Mouse (Mus musculus) neural tube, embryonic 13.5 days (tissue): ENCODE measurements around the gene Cep112. TPM values are rescaled to one million over a fixed set of nuclear protein-coding genes. Genes with fewer than 3 reads are reported as not detected.

Experiments used
- ATAC-seq: fragments of 200-750 bp; cut with Nextera tagmentation; 2 replicates; pipeline ENCODE4 v1.8.0; 2017; ENCODE audit warnings: low read depth, mild to moderate bottlenecking, moderate TSS enrichment, moderate library complexity
- H3K27ac ChIP-seq: fragments of 300-500 bp; sonication (generic); replicated peaks from 2 replicates; pipeline ENCODE4 v1.5.1; 2015; ENCODE audit warnings: moderate library complexity, mild to moderate bottlenecking, inconsistent platforms
- H3K27me3 ChIP-seq: fragments of 300-500 bp; sonication (generic); 2 replicates; pipeline ENCODE4 v1.6.1; 2015; ENCODE audit warnings: mild to moderate bottlenecking, inconsistent platforms
- H3K36me3 ChIP-seq: fragments of 300-500 bp; sonication (generic); 2 replicates; pipeline ENCODE4 v1.6.1; 2015; ENCODE audit warnings: mild to moderate bottlenecking, inconsistent platforms
- H3K4me1 ChIP-seq: fragments of 300-500 bp; sonication (generic); replicated peaks from 2 replicates; pipeline ENCODE4 v1.6.1; 2015; ENCODE audit warnings: inconsistent platforms
- H3K4me2 ChIP-seq: fragments of 300-500 bp; sonication (generic); 2 replicates; pipeline ENCODE4 v1.6.1; 2015; ENCODE audit warnings: inconsistent platforms, mild to moderate bottlenecking, moderate library complexity
- H3K4me3 ChIP-seq: fragments of 300-500 bp; sonication (generic); 2 replicates; pipeline ENCODE4 v1.5.1; 2015; ENCODE audit warnings: mild to moderate bottlenecking, inconsistent platforms
- H3K9ac ChIP-seq: fragments of 300-500 bp; sonication (generic); 2 replicates; pipeline ENCODE4 v1.6.1; 2015; ENCODE audit warnings: moderate library complexity, mild to moderate bottlenecking, inconsistent platforms
- H3K9me3 ChIP-seq: fragments of 300-500 bp; sonication (generic); 2 replicates; pipeline ENCODE4 v1.6.1; 2016; ENCODE audit warnings: inconsistent platforms
- WGBS: fragments of 180-500 bp; shearing (Covaris S2); methylation state at CpG from one replicate; pipeline ENCODE4 v1.1.7; 2015; 5-methylcytosine and 5-hydroxymethylcytosine counted together
- polyA plus RNA-seq: library from polyadenylated mRNA; unstranded; fragments of >200 nt; fragmentation: Nextera tagmentation; extraction: Ambion mirVana; gene quantifications from 2 replicates; pipeline ENCODE4 v1.2.1, GENCODE M21; 2015

Gene Cep112
- polyA plus RNA-seq, 1 experiment from 2014 or later = 6.1 TPM

DNA sequence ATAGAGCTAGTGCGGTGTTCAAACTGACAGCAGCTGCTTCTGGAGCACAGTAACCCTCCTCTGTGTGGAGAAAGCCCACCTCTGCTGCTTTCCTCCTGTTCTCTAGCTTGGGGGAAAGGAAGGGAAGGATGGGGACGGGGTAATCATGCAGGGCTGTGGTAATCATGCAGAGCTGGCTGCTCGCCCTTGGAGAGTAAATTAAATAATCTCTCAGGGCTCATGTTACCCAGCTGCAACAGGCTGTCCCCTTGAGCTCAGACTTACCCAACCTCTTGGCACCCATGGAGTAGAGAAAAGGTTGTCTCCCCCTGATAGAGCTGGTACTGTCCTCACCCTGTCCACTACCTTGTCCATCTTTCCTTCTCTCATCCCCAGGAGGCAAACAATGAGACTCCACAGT lies 345.1 kb downstream of the Cep112 start:
- Histone ChIP-seq H3K27ac (no peak overlapping the region), H3K9me3 (no peaks in the 10 kb centered on the region), H3K4me2 (no peak overlapping the region), H3K36me3 (no peaks in the 10 kb centered on the region), H3K9ac (no peak overlapping the region), H3K4me1 (0 out of 2 replicates have a peak, but pooled peaks cover 4% of the 10 kb centered on the region), H3K27me3 (no peaks in the 10 kb centered on the region), H3K4me3 (no peak overlapping the region)
- ATAC-seq = no peak
- 62% methylated on average over 3 of the region's 3 CpGs for WGBS

- WGBS = 59% methylated on average over 6 of the region's 6 CpGs
- H3K27ac ChIP-seq = no peak overlapping the region
- no peak overlapping the region for H3K4me3 ChIP-seq
- H3K4me2 ChIP-seq = no peak overlapping the region
- ATAC-seq = no peak
- no peak overlapping the region for H3K9ac ChIP-seq
- no peaks in the 10 kb centered on the region for H3K36me3 ChIP-seq
- peaks cover 18% of the 10 kb centered on the region for H3K4me1 ChIP-seq
- no peaks in the 10 kb centered on the region for H3K9me3 ChIP-seq
- H3K27me3 ChIP-seq = no peaks in the 10 kb centered on the region
Measured at GRCm38 (mm10) chr11:108774019-108774670, 349.2 kb downstream of the Cep112 start.

DNA sequence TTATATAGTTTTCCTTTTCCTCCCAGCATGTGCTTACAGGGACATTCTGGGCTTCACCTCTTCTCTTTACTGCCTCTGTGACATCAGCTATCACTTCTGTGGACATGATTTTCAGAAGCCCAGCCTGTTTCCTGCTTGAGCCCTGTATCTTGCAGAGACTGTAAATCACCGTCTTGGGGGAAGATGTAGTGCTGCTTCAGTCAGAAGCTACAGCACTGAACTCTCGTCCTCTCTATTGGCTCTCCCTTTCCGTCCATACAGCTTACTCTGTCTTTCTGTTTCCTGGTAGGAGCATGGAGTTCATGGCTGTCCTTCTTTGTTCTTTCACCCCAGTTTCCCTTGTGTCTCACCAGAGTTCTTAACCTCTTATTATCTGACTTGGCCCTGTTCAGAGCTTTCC lies 352.2 kb downstream of the Cep112 start:
- WGBS = 28% methylated on average over 3 of the region's 3 CpGs
- H3K4me1 ChIP-seq = peaks cover 18% of the 10 kb centered on the region
- H3K36me3 ChIP-seq = no peaks in the 10 kb centered on the region
- no peak overlapping the region for H3K27ac ChIP-seq
- no peak overlapping the region for H3K4me2 ChIP-seq
- no peaks in the 10 kb centered on the region for H3K9me3 ChIP-seq
- no peaks in the 10 kb centered on the region for H3K27me3 ChIP-seq
- no peak overlapping the region for H3K4me3 ChIP-seq
- no peak overlapping the region for H3K9ac ChIP-seq
- no peak for ATAC-seq

DNA sequence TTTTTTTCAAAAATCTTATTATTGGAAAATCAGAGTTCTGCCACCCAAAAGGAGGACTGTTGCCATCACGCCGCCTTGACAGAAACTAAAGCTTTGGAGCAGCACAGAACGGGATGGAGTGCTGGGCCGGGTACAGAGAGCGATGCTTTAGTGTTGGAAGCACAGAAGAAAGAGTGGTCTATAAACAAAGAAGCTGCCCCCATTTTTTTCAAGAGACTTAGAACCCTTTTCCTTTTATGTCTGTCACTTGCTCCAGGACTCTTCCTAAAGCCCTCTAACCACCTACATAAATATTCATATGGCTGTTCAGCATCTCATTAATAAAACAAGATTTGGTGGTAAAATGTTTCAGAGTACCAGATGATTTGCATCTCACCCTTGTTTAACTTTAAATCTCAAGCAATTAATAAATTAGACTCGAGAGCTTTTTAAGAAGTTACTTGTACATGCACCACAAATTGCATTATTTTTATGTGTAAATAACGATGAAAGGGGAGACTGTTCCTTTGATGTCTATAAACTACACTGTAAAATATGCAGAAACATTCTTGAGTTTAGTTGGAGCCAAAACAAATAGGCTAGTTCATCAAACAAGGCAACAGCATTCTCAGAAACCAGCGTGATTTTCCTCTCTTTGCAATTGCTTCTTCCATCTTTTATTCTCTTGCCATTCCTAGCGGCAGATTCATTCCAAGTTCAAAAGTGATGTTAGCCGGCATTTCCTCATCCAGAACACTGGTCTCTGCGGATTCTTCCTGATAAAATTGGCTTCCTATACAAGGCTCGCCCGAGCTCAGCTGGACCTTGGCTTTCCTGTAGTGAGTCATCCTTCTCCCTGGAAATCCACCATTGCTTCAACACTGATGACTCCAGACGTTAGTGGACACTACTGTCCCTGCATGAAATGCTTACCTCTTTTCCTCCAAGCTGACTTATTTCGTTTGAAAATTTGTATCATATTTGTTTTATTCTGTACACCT lies 355.6 kb downstream of the Cep112 start:
- H3K9me3 ChIP-seq = no peaks in the 10 kb centered on the region
- H3K4me3 ChIP-seq = no peak overlapping the region
- 70% methylated on average over 15 of the region's 15 CpGs for WGBS
- H3K27ac ChIP-seq = no peak overlapping the region
- no peak overlapping the region for H3K4me2 ChIP-seq
- no peaks in the 10 kb centered on the region for H3K36me3 ChIP-seq
- H3K9ac ChIP-seq = no peak overlapping the region
- ATAC-seq = no peak
- no peaks in the 10 kb centered on the region for H3K27me3 ChIP-seq
- H3K4me1 ChIP-seq = peaks cover 14% of the 10 kb centered on the region

DNA sequence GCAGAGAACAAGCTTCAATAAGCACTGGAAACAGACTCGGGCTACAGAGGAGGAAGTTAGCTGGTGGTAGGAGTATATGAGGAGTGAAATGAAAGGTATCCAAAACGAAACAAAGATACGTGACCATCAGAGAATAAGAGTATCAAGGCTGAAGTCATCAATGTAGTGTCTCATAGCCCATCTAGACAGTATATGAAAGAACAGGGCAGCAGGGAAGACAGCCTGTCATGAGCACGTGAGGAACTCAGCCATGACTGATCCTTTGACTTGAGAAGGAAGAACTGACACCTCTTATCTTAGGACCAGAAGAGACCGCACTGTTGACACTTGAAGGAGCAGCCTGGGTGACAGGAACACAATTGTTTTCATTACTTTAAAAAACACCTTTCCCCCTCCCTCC lies 373.4 kb downstream of the Cep112 start:
- 84% methylated on average over 5 of the region's 5 CpGs for WGBS
- no peaks in the 10 kb centered on the region for H3K9me3 ChIP-seq
- no peaks in the 10 kb centered on the region for H3K27me3 ChIP-seq
- no peak overlapping the region for H3K4me2 ChIP-seq
- H3K36me3 ChIP-seq = no peaks in the 10 kb centered on the region
- H3K4me3 ChIP-seq = no peak overlapping the region
- no peak overlapping the region for H3K9ac ChIP-seq
- H3K27ac ChIP-seq = no peak overlapping the region
- H3K4me1 ChIP-seq = no peaks in the 10 kb centered on the region
- ATAC-seq = no peak

- 77% methylated on average over 3 of the region's 3 CpGs for WGBS
- H3K27ac ChIP-seq = no peak overlapping the region
- H3K9me3 ChIP-seq = no peaks in the 10 kb centered on the region
- no peak overlapping the region for H3K4me3 ChIP-seq
- no peak overlapping the region for H3K9ac ChIP-seq
- H3K27me3 ChIP-seq = no peaks in the 10 kb centered on the region
- H3K4me2 ChIP-seq = no peak overlapping the region
- no peaks in the 10 kb centered on the region for H3K4me1 ChIP-seq
- H3K36me3 ChIP-seq = no peaks in the 10 kb centered on the region
- no peak for ATAC-seq
Measured at GRCm38 (mm10) chr11:108799695-108800094, 374.7 kb downstream of the Cep112 start.

- no peaks in the 10 kb centered on the region for H3K27me3 ChIP-seq
- H3K27ac ChIP-seq = no peak overlapping the region
- 63% methylated on average over 3 of the region's 3 CpGs for WGBS
- no peaks in the 10 kb centered on the region for H3K36me3 ChIP-seq
- H3K4me3 ChIP-seq = no peak overlapping the region
- H3K4me1 ChIP-seq = no peaks in the 10 kb centered on the region
- no peak for ATAC-seq
- no peak overlapping the region for H3K4me2 ChIP-seq
- no peak overlapping the region for H3K9ac ChIP-seq
- no peaks in the 10 kb centered on the region for H3K9me3 ChIP-seq
Measured at GRCm38 (mm10) chr11:108804030-108804429, 379.0 kb downstream of the Cep112 start.

DNA sequence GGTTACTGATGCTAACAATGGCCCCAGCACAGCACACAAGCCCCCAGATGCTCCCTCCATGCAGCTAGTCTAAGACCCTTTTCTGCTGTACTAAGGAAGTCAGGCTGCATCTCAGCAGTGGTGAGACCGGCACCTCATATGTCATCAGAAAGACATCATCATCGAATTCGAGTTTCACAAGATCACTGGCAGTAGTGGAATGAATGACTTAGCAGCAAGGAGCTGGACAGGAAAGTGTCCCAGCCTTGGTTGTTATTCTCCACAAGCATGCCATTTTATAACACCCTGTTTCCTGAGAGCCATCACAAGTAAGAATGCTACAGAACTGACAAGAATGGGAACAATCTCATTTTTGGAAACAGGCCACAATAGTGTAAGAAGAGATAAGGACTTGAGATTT lies 381.0 kb downstream of the Cep112 start:
- Histone ChIP-seq H3K4me3 (no peak overlapping the region), H3K4me2 (no peak overlapping the region), H3K9me3 (no peaks in the 10 kb centered on the region), H3K27ac (no peak overlapping the region), H3K4me1 (no peaks in the 10 kb centered on the region), H3K36me3 (no peaks in the 10 kb centered on the region), H3K9ac (no peak overlapping the region), H3K27me3 (no peaks in the 10 kb centered on the region)
- ATAC-seq = no peak
- WGBS = 78% methylated on average over 3 of the region's 3 CpGs

- WGBS = 94% methylated on average over 3 of the region's 3 CpGs
Measured at GRCm38 (mm10) chr11:108809626-108810025, 384.6 kb downstream of the Cep112 start.

GRCm38 (mm10) chr11:108821771-108822170 lies 396.8 kb downstream of the Cep112 start:
- H3K9ac ChIP-seq = no peak overlapping the region
- H3K4me1 ChIP-seq = peaks cover 7% of the 10 kb centered on the region; the same call in 1 of the 2 replicates
- no peaks in the 10 kb centered on the region for H3K27me3 ChIP-seq
- peaks cover 4% of the 10 kb centered on the region; the same call in 1 of the 2 replicates for H3K36me3 ChIP-seq
- WGBS = 45% methylated on average over 4 of the region's 4 CpGs
- no peak for ATAC-seq
- H3K9me3 ChIP-seq = no peaks in the 10 kb centered on the region
- H3K4me2 ChIP-seq = no peak overlapping the region
- no peak overlapping the region for H3K4me3 ChIP-seq
- no peak overlapping the region for H3K27ac ChIP-seq

More at GRCm38 (mm10) chr11:108809626-108810025, 384.6 kb downstream of the Cep112 start:
- ATAC-seq = no peak
- no peaks in the 10 kb centered on the region for H3K9me3 ChIP-seq
- H3K9ac ChIP-seq = no peak overlapping the region
- no peaks in the 10 kb centered on the region for H3K36me3 ChIP-seq
- no peak overlapping the region for H3K27ac ChIP-seq
- H3K4me2 ChIP-seq = no peak overlapping the region
- no peak overlapping the region for H3K4me3 ChIP-seq
- no peaks in the 10 kb centered on the region for H3K27me3 ChIP-seq
- H3K4me1 ChIP-seq = no peaks in the 10 kb centered on the region

- H3K4me1 ChIP-seq = peaks cover 7% of the 10 kb centered on the region; the same call in 1 of the 2 replicates
- H3K36me3 ChIP-seq = peaks cover 4% of the 10 kb centered on the region; the same call in 1 of the 2 replicates
- no peak overlapping the region for H3K27ac ChIP-seq
- no peak overlapping the region for H3K9ac ChIP-seq
- no peaks in the 10 kb centered on the region for H3K9me3 ChIP-seq
- no peaks in the 10 kb centered on the region for H3K27me3 ChIP-seq
- H3K4me2 ChIP-seq = no peak overlapping the region
- WGBS = 67% methylated on average over 7 of the region's 7 CpGs
- no peak overlapping the region for H3K4me3 ChIP-seq
- ATAC-seq = no peak
Measured at GRCm38 (mm10) chr11:108822257-108822656, 397.3 kb downstream of the Cep112 start.

GRCm38 (mm10) chr11:108827321-108827720 lies 402.3 kb downstream of the Cep112 start:
- Histone ChIP-seq H3K4me3 (no peak overlapping the region), H3K4me2 (no peak overlapping the region), H3K9ac (no peak overlapping the region), H3K4me1 (peaks cover 1% of the 10 kb centered on the region; the same call in 1 of the 2 replicates), H3K27ac (no peak overlapping the region), H3K9me3 (no peaks in the 10 kb centered on the region), H3K27me3 (no peaks in the 10 kb centered on the region), H3K36me3 (peaks cover 4% of the 10 kb centered on the region; the same call in 1 of the 2 replicates)
- ATAC-seq = no peak
